Mouse (Mus musculus) retina, embryonic 14.5 days (tissue): Measurements from ENCODE around the gene Foxn2.
"Not testable (repeated sequence)": the region's sequence is repeated elsewhere in the genome, so short reads cannot be mapped to it uniquely, and the experiment has no call there.

Experiments used
- DNase-seq: peaks from one replicate; pipeline ENCODE4 v3.0.0-alpha.2; 2015; ENCODE audit warnings: low spot score

Gene Foxn2

GRCm38 (mm10) chr17:88440285-88441000 is at the start of gene Foxn2:
TSS of gene Foxn2 (plus strand) at chr17:88440711.
- DNase-seq, result peak; percentile 93

GRCm38 (mm10) chr17:88397501-88397900 is 43.0 kb upstream of the Foxn2 start:
- DNase-seq, result no peak

DNA sequence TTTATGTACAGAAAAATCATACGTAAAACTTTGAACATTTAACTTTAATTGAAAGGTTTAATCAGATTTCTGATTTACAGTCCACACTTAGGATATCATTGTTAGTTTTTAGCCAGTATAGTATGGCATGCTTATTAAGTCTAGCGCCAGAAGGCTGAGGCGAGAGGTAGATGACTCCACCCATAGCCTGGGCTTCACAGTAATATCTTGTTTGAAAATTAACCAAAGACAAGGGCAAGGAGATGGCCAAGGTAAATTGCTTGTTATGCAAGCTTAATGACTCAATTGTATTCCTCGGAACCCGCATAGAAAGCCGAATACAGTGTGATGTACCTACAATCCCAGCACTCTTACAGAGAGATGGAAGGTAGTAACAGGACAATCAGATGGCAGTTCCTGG is 42.4 kb upstream of the Foxn2 start:
- DNase-seq, result no peak

DNA sequence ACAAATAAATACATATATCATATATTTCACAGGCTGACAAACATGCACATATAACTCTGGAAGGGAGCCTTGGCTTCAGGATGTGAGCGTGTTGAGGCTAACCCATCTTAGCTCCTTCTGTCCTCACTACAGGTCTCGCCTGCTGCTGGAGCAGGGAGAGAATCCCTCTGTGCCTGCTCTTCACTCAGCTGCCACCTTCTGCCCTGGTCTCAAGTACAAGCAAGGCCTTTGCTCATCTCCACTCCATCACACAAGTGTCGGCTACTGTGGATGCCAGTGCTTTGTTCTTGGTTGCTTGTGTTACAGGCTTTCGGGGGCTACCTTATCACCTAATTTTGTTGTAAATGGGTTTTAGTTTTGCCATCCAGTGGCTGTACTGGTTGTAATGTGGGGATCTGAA is 41.7 kb upstream of the Foxn2 start:
- no peak for DNase-seq

GRCm38 (mm10) chr17:88400122-88400521 is 40.4 kb upstream of the Foxn2 start:
- DNase-seq, result peak; percentile 22

DNA sequence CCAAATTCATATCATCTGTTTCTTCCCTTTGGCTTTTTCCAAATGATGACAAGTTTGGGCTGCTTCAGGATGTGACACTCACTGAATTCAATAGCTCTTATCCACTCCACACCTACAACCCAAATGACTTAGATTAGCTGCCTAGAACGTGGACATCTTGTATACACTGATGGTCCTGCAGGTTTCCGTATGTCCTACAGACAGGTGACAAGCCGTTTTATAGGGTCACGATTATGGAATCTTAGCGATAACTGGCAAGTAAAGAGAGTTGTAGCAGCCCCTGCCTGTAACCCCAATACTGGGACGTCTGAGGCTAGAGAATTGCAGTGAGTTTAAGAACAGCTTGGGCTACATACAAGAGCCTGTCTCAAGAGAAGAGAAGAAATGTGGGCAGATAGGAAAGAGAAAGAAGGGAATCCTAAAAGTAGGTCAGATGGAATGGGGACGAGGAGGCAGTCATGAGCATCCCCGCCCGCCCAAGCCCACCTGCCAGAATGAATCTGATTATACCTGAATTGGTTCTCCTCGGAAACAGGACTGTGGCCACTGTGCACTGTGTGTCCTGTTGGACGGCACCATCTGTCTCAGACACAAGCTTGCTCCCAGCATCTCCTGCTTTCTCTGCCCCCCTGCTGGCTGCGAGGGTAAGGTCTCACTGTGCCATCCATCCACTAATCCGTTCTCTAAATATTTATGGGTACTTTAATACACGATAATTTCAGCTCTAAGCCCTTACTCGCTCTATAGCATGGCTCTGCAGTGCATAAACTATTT is 39.6 kb upstream of the Foxn2 start:
- DNase-seq, result peak; percentile 63

- DNase-seq, result no peak
These were observed 37.2 kb upstream of the Foxn2 start for GRCm38 (mm10) chr17:88403269-88403668.

GRCm38 (mm10) chr17:88404471-88404870 is 36.0 kb upstream of the Foxn2 start:
- DNase-seq, result no peak

- DNase-seq, result no peak
These were observed 35.4 kb upstream of the Foxn2 start for GRCm38 (mm10) chr17:88405076-88405475.

- DNase-seq, result no peak
These were observed 30.8 kb upstream of the Foxn2 start for GRCm38 (mm10) chr17:88409706-88410105.

DNA sequence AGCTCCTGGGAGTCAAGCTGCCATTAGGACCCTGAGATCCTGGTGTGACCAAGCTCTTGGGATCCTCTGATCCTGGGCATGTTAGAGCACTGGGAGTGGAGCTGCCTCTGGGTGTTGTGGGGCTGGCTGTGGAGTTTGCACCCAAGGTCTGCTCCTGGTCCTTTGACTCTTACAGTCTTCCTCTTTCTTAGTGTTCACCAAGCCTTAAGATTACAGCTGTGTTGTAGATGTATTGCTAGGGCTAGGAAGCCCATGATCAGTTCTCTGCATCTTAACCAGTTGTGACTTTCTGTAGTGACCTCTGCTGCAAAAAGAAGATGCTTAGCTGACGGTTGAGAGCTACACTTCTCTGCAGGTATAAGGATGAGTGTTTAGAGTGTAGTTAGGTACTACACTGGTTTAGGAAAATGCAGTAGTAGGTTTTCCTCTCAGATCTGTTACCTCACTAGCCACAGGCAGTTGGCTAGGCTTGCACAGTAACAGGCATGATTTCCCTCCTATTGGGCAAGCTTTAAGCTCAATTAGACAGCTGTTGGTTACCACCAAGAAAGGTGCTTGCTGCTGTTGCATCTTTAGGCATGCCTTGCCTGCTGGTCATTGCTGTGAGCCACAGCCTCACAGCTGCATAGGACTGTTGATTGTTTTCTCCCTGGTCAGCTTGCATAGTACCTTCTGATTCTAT is 27.2 kb upstream of the Foxn2 start:
- DNase-seq, result no peak

DNA sequence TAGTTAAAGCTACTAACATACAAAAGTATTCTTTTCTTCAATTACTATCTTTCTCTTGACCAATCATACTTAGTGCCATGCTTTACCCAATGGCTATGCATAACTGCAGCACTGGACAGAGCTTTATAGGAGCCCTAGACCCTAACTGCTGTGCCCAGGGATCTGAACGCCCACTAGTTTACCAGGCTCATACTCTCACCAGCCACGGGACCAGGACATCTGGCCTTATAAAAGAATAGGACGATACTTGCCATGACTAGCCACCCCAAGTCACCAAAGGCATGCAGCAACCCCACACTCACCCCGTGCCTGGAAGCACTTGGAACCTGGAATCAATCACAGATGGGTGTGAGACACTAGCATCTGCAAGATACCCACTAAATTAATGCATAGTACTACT is 20.1 kb upstream of the Foxn2 start:
- no peak for DNase-seq

DNA sequence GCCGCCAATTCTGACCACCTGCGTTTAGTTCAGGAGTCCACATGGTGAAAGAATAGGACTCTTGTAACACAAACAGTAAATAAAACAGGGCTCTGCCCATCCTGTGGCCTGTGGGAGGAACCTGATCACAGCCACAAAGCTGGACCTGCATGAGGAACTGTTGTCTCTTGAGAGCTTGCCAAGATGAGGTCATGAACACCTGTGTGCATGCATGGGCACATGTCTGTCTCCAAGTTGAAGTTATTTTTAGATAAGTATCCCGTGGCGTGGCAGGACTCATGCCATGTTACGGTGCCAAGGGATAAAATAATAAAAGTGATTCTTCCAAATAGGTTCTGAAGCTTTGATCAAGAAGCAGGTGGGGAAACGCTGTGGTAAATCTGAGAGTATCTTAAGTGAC is 19.3 kb upstream of the Foxn2 start:
- no peak for DNase-seq

DNA sequence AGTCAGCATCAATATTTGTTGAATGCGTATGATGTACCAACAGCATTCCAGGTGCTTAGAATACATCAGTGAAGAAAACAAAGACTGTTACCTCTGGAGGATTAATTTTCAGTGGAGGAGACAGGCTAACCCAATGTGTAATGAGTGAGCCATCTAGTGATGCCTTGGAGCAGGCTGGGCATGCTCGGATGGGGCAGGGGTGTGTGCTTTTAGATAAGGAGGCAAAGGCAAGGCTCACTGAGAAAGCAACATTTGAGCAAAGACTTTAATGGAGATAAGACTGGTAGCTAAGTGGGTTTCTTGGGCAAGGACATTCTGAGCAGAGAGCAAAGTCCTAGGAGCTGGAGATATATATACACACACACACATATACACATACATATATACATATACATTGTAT is 9.8 kb upstream of the Foxn2 start:
- DNase-seq, result no peak

DNA sequence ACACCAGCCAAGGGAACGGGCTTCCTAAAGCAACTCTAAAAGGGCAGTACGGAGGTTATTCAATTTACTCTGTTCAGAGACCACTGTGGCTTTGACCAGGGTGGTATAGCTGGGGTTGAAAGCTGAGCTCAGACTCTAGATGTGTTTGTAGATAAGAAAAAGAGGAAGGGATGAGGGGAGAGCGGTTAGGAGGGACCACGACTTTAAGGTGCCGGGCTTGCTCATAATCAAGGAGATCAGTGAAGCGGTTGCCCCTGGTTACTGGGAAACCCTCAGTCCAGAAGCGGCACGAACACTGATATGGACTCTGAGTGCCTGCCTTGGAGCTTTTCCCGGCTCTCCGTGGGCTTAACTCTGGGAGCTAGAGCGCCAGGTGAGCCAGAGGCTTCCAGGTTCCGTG is 9.0 kb upstream of the Foxn2 start:
- no peak for DNase-seq

GRCm38 (mm10) chr17:88431987-88432386 is 8.5 kb upstream of the Foxn2 start:
- DNase-seq, result no peak

DNA sequence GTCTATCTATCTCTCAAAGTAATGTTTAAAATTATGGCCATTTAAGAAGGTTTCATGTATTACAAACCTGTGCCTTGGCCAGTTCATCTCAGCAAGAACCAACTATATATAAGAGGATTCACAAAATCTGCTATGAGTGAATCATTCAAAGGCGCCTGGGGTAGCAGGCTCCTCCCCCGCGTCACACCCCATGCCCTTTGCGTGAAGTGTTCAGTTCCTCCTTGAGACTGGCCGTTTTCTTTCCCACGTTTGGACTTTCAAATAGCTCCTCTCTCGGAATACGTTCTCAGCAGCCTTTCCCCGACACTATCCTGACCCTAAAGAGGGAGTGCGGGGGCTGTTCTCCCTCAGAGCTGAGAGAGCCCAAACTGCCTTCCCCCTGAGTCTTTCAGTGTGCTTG is 5.2 kb upstream of the Foxn2 start:
- no peak for DNase-seq

DNA sequence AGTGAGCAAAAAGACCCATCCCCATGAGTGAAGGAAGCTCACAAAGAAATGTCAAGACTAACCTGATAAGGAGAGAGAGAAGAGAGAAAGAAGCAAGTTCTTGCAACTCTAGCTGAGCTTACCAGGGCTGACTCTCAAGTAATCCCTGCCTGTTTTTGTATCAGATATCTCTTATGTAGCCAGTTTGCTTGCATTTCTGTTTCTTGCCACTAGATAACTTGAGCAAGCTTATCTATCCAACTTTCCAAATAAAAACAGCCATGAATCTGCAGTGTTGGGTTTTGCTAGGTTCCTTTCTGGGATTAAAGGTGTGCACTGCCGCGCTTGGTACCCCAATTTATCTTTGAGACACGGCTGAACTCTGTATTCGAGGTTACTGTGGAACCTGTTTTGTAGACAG is 4.2 kb upstream of the Foxn2 start:
- no peak for DNase-seq

- DNase-seq, result not testable (repeated sequence)
These were observed 3.8 kb upstream of the Foxn2 start for GRCm38 (mm10) chr17:88436749-88437148.

DNA sequence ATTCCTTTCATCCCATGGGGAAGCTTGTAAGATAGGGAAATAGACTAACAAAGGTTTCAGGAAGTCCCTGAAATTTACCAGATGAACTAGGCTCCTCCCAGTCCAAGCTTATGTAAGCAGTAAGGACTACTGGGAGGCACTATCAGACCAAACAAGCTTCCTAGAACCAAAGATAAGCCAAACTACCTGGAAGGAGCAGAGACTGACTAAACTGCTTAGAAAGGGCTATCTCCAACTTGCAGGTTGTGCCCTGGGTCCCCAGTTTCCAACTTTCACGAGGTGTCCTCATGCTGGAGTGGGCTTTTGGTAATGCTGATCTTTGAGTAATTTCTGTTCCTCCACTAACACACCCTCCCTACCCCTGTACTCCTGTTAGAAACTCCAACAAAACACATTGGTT is 3.1 kb upstream of the Foxn2 start:
- DNase-seq, result no peak

- no peak for DNase-seq
These were observed 918 bp upstream of the Foxn2 start for GRCm38 (mm10) chr17:88439536-88440050.

DNA sequence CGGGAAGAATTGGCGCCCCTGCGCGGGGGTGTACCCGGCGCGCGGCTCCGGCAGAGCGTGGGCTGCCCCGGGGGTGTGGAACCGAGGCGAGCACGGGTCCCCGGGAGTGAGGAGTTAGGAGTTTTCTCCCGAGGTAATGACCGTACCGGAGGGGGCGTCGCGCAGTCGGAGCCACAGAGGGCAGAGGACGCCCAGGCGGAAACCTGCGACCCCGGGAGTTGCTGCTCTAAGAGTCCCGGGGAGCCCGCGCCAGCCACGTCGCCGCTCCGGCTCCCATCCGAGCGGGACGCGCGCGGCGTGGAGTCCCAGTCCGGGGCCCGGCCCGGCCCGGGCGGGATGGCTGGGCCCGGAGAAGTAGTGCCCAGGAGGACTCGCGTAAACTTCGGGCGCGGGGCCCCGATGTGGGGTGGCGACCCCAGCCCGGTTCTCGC is 505 bp downstream of the Foxn2 start:
- DNase-seq, result peak; percentile 60
